Mouse (Mus musculus): ENCODE data around the gene Zdhhc14.
A peak's percentile ranks its signal among the peaks of the same experiment; 100 is the strongest.

Zdhhc14 gene

DNA sequence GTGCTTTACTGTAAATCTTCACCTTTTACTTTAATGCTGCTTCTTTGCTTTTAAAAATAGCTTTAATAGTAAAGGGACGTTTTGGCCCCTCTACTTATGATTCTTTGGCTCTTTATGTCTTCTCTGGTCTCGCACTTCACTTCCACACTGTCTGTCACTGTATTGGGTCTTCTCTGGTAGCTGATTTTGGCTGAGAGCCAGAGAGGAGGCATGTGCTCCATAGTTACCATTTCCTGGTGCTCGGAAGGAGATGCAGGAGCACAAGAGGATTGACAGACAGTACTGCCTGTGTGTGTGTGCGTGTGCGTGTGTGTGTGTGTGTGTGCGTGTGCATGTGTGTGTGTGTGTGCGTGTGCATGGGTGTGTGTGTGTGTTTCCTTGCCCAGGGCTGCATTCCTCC is 14.2 kb downstream of the Zdhhc14 start:
- peak; percentile 72 for DNase-seq

DNA sequence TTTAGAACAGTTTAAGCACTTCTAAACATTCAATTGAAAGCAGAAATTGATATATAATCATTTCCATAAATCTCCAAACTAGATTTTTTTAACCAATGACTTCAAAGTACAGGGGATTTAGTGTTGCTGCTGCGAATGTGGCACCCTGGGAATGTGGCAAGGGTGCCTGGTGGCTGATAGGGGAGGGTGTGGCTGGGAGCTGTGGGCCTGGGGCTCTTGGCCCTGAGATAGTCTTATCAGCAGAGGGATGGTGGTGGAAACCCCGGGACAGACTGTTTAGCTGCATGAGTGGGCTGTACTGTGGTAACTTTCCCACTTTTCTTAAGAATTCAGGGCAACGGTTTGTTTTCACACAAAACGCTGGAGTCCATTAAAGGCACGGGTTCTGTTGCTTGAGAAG is 14.6 kb downstream of the Zdhhc14 start:
- no peak for DNase-seq

DNA sequence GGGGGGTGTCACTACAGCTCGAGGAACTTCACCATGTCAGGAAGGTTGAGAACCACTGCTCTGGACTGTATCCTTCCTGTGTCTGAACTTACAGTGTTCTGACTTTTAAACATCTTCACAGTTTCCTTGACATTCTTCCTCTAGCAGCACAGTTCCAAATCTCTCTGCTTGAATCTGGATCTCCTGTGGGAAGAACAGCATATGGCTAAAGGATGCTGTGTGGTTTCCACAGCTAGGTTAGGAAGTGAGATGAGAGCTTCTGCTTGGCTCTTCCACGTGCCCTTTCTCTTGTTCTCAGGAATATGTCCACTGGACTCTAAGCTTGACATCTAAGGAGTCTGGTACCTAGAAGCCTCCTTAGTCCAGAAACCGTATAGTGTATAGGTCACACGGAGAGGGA is 15.7 kb downstream of the Zdhhc14 start:
- DNase-seq: no peak

DNA sequence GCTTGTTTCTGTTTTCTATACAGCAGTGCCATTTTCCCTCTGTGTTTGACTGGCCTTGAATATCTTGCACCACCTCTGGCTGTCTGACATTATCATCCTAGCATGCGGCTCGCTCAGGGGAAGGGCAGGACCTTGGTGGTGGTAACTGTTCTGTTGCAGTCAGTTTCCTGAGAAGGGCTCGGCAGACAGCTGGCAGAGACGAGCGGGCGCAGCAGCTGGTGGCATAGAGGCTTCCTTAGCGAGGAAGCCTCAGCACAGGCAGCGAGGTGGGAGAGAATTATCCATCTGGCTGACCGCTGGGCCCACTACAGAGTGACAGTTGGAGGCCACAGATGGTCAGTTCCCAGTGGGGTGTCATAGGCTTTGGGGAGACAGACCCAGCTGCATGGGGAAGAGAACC is 18.2 kb downstream of the Zdhhc14 start:
- peak; percentile 84 for DNase-seq

DNA sequence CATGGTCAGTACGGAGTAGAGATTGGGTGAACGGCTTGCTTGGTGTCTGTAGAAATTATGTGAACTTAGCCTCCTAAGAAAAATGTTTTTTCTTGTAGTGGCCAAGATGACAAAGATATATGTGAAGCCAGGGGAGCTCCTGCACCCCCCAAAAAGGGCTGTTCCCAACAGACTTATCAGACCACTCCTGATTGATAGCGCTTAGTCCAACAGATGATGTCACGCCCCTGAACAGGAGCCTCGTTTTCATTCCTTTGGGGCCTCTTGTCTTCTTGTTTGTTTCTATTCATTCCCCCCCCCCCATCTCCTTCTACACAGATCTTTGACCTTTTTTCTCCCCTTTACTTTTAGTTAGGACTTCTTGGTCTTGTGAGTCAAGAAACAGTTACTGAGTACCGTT is 19.4 kb downstream of the Zdhhc14 start:
- DNase-seq: no peak

DNA sequence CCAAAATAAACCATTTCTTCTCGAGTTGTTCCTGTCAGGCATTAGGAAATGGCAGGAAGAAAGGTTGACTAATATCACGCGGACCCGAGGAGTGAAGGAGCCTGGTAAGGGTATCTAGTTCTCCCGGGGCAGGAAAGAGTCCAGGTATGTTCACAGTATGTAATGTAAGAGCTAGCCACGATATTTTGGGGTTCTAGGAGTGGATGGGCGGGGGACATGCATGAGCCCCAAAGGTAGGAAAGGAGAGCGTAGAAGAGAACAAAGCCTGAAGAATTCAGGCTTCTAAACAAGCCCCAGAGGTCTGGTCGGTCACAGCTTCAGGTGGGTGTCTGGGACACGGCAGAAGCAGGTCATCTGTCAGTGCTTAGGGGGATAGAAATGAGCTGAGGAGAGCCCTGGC is 27.1 kb downstream of the Zdhhc14 start:
- DNase-seq: no peak

DNA sequence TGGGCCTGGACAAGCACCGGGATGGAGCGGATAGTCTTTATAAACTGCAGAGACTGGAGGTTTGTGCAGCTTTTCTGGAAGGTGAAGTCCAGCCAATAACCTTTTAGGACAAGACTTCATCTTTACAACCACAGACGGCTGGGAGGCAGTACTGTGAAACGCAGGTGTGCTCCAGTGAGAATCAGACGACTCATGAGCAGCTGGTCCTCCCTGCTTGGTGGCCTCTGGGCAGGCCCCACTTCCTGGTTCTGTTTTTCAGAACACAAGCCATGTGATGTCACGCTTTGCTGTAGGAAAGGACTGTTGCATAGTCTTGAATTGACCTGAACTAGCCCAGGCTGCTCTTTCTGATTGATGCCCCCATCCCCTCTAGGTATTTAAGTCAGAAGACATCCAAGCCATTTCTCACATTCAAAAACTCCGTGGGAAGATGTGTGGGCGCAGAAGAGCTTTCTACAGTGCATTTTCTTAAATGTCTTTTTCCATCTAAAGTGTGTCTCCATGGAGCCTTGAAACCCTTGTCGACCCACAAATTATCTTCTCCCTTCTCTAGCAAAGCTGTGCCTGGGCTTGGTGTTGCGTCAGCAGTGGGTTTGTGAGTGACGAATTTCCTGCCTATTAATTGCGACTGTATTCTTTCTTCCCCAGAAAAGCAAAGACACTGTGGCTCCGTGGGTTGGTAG is 27.7 kb downstream of the Zdhhc14 start:
- no peak for DNase-seq

DNA sequence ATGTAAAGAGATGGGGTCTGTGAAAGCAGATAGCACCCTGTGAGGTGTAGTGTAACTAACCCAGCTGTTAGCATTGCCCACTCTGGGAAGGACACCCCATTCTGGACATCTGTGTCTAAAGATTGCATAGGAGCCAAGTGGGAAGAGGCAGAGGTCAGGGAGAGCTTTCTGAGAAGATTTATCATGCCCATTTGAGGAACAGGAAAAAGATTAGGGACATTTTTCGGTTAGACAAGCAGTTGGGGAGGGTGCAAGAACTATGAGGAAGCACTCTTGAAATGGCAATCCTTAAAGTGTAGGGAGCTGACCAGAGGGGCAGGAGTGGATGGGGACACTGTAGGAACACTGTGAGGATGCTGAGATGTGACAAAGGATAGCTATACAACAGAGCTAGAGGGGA is 29.2 kb downstream of the Zdhhc14 start:
- no peak for DNase-seq

DNA sequence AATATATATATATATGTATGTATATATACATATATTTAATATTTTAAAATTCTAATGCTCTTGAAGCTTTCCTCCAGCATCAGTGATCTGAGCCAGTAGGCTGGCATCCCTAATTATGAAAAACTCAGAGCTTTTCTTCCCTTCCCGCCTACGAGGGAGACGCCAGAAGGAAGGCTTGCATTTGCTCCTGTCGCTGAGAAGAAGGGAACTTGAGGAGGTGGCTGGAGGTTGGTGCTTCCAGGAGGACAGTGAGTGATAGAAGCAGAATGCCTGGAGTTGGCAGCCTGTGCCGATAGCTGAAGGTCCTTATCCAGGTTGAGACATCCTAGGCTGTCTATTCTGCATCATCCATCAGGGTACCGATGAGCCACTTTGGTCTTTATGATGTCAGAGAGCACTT is 37.2 kb downstream of the Zdhhc14 start:
- no peak for DNase-seq

DNA sequence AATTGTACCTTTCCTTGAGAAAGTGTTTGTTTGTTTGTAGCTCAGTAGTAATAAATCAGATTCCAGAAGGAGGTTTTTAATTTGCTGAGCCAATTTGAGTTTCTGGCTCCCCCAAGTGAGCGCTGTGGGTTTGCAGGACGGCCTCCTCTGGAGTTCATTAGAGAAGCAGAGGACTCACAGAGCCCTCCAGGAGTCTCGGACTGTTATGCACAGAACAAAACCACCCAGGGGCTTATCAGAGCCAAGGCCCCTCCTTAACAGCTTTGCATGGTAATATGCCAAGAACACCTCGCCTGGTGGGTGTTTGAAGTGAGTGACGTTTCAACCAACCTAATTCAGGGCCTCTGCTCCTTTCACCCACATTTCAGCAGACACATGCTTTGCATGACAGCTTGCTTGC is 40.5 kb downstream of the Zdhhc14 start:
- no peak for DNase-seq

DNA sequence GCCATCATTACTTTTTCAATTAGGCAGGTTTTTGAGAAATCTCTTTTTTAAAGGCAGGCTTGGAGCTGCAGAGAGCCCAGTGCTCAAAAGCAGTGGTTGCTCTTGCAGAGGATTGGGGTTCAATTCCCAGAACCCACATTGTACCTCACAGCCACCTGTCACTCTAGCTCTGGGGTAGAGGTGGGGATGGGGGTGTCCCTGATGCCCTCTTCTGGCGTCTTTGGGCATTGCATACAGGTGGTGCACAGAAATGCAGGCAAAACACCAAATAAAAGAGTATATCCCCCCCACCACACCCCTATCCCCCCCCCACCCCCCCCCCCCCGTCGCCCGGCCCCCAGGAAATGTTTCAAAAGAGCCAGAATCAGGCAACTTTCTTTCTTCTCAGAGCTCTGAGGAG is 43.0 kb downstream of the Zdhhc14 start:
- peak; percentile 37 for DNase-seq

DNA sequence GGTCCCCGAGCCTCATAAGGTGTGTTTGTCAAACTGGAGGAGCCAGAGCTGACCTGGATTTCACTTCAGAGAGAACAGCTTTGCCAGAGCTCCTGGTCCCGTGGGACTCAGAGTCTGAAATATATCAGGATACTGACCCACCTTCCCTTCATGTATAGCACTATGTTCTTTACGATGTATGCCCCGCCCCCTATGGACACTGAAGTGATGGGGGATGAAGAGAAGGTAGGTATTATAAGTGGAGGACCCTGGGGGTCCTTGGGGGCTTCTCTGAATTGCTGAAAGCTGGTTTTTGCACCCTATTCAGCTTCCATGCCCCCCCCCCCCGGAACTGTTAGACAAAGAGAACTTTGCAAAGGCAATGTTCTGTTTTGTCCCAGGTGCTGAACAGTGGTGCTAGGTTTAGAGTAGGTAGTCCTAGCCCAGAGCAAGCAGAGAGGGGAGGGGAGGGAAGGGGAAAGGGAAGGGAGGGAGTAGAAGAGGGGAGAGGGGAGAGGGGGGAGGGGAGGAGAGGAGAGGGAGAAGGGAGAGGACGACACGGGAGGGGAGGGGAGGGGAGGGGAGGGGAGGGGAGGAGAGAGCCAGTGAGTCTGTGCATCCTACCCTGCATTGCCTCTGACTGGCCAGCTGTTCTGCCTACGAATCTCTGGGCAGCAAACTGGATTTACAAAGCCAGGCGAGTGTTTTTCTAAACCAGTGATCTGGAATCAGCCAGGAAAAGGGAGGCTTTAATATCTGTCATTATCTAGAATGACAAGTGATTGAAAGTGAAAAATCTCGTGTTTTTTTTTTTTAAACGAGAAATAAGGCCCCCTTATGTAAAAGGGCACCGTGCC is 44.1 kb downstream of the Zdhhc14 start:
- DNase-seq: peak; percentile 64

DNA sequence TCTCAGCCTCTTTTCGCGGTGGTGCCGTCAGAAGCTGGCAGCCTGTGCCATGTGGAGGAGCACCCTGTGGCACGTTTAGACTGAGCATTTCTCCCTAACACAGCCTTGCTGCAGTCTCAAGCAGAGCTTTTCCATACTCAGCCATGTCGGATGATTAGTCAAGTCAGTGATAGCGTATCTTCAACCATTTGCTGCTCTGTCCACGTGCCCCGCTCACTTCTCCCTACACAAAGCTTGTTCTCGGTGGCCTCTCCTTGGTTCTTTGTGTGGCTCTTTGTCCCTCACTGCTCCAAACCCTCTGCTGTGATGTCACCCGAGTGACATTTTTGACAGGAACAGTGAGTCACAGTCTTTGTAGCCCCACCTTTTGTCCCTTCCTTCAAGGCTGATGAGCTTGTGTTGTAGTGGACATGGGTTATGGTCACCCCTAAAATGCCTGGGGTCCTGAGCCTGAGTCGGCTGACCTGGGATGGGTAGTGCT is 44.8 kb downstream of the Zdhhc14 start:
- DNase-seq: peak; percentile 49

DNA sequence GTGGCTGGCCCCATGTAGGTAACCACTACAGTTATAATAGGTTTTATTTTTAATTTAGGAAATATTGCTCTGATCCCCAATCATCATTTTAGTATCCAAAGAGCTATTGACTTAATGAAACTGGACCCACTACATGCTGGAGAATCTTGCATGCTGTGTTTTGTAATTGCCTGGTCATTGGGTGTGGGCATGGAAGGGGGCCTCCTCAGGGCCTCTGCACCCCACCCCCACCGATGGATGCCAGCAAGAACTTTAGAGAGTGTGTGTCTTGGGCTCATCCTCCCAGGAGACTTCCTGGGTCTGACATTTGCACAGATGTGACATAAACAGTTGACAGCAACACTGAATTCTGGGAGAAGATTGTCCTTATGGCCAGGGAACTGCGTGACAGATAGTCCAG is 49.8 kb downstream of the Zdhhc14 start:
- no peak for DNase-seq

DNA sequence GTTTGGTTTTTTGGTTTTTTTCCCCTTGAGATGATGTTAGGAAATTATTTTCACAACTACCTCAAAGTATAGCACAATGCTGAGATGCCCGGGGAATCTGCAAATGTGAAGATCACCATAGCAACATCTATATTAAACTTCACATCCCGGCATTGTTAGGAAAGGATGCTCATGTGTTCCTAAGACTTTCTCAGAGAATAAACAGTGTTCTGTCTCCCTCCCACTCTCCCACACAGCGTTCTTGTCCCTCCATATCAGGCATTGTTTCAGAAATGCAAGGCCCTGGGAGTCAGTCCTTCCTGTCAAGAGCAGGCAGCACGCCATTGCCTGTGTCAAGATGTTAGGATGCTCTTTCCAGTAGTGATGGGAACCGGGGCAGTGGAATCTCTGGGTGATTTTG is 51.7 kb downstream of the Zdhhc14 start:
- DNase-seq: no peak

DNA sequence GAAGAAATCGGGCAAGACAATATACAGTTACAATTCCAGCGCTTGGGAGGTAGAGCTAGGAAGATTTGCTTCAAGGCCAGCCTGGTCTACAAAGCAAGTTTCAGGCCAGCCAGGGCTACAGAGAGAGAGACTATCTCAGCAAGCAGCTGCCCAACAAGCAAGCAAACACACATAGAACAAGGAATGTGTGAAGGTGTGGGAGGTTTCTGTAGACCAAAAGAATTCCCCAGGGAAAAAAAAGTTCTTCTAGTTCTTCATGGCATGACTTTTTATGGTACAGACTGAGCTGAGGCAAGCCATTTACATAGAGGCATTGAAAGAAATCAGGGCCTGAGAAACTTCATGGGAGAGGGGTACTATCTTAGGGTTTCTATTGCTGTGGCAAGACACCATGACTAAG is 52.7 kb downstream of the Zdhhc14 start:
- no peak for DNase-seq

DNA sequence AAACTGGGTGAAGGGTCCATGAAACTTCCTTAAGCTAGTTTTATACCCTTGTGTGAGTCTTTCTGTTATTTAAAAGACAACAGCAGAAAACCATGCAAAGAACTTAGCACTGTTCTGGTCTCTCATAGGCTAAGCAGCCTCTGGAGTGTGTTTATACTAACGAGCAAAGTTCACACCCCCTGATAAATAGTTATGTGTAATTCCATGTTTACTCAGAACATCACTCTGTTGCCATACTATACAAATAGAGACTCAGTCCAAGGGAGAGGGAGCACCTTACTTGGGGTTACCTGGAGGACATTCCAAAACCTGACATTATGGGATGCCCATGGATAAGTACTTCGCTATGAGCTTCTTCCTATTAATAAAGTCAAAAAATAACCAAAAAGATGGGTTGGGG is 56.2 kb downstream of the Zdhhc14 start:
- DNase-seq: no peak

DNA sequence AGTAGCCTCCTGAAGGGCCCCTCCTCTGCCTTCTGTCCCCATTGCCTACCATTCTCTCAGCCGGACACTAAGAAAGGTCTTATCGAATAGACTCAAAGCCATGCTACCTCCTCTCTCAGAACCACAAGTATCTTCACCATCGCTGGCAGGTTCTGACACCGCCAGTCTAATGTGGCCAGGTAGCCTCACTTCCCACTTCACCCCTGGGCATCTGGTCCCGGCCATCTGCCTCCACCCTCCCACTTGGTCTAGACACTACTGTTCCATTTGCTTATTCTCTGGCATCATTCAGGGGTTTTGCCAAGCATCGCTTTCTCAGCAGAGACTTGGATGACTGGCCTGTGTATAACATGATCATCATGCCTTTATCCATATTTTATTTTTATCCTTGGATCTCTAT is 57.1 kb downstream of the Zdhhc14 start:
- DNase-seq: no peak

DNA sequence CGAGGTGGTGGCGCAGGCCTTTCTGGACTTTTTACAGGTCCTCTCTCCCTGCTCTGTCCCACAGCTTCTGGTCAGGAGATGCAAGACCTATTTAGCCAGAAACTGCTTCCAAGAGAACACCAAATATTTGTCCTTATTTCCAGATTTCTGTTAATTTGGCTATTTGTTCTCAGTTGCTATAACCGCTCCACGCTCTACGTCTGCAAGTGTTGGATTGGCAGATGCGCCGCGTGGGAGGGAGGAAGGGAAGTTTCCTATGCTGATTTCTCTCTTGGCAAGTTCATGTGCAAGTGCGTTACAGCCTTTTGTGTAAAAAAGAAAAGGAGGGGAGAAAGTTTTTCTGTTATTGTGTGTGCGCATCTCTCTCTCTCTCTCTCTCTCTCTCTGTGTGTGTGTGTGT is 58.1 kb downstream of the Zdhhc14 start:
- DNase-seq: no peak

DNA sequence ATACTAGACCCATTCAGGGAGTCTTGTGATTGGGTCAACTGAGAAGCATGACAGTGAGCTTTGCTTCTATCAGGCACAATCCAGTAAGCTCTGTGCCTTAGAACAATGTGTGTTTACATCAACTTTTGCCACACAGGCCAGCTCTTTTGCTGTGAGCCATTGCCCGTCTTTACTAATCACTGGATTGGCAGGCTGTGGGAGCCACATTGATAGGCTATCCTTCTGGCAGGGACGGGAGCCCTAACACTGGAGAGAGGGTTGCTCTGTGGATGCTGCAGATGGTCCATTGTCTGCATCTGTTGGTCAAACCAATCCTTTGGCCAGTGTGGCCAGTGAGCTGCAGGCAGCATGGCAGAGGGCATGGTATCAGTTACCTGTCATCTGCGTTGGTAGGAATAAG is 58.8 kb downstream of the Zdhhc14 start:
- DNase-seq: no peak

DNA sequence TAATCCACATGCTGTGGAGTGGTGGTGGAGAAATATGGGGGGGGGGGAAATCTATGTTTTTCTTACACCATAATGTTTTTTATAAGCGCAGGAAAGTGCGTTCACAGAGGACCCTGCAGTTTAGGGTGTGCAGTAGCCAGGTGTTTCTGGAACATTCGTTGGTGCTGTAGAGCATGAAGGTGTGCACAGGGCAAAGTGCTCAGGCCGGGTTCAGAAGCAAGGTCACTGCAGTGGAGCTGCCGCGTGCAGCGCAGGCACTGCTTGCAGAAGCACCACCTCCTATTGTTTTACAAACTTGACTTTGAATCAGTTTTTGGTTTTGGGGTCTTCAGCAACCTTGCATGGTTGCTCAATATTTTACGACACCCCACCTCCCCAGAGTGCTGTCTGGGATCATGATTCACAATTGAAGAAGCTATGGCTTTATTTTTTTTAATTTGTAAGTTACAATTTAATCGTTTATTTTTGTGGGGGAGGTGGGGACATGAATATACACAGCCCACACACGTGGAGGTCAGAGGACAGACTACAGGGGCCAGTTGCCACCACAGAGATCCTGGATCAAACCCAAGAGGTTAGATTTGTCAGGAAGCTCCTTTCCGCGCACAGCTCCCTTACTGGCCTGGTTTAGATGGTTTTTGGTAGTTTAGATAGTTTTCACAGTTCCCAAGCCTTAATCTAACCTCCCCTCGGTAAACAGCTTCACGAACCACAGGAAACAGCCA is 59.8 kb downstream of the Zdhhc14 start:
- DNase-seq: no peak

DNA sequence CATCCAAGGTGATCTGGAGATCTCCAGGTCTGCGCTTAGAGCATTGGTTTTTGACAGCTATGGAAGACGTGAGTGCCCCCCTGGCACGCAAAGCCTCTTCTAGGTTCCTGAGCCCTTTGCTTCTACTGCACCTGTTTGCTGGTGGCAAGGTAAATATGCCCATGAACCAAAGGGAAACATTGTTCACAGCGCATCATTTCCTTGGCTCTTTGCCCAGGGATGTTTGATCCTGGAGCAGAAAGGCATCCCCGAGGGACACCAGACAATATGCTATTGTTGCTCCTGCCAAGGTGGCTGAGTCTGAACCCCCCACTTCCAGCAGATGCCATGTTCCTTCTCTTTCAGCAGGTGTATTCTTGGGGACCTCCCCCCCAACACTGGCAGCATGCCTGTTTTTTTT is 61.2 kb downstream of the Zdhhc14 start:
- peak; percentile 36 for DNase-seq

DNA sequence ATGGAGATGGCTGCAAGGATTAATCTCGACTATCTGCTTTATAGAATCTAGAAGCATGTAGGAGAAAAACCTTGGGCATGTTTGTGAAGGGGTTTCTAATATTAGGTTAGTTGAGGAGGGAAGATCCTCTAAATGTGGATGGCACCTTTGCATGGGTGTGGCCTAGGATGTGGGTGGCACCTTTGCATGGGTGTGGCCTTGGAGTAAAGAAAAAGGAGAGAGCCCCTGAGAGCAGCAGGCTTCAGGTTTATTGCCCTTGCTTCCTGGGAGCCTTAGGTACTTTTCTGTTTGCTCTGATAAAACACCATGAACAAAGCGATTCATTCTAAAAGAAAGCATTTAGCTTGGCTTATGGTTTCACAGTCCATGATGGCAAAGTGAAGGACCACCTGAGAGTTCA is 62.2 kb downstream of the Zdhhc14 start:
- DNase-seq: no peak

DNA sequence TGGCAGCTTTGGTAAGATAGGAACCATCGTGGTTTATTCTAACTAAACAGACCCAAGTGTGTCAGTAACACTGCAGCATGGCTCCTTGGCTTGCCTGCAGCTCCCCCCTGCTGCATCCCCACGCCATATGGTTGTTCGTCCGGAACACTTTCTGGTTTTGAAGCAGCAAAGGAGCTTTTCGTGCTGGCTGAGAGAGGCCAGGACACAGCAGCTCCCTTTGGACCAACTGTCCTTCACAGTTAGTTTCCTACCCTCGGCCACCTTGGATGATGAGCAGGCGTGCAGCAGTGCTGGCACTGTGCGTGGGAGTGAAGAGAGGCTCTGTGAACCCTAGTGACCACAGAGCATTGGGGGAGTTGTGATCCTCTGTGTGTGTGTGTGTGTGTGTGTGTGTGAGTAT is 64.2 kb downstream of the Zdhhc14 start:
- no peak for DNase-seq
